Mouse (Mus musculus) left cerebral cortex, postnatal 25 days (tissue): Measurements from ENCODE around the gene Suco. TPM values are rescaled to one million over a fixed set of nuclear protein-coding genes. Genes with fewer than 3 reads are reported as not detected.
A peak's percentile ranks its signal among the peaks of the same experiment; 100 is the strongest.

Experiments used
- DNase-seq, 2 experiments: peaks; one replicate each; pipeline ENCODE4 v3.0.0; 2022; ENCODE audit warnings: low spot score in 2 of 2, mixed read lengths in 1 of 2
- intact Hi-C: fragments of 180-260 bp; cut with DNase I; formaldehyde crosslinking; loops from one replicate; pipeline ENCODE4 v1.15.1; 2025
- total RNA-seq, 2 experiments: library from RNA; stranded (reverse); gene quantifications; 2 replicates each; pipeline ENCODE4 v1.2.3; 2021

Gene Suco
- total RNA-seq, 2 experiments from 2014 or later = 33.9 to 35.5 TPM

GRCm38 (mm10) chr1:161794447-161795211 is 81.9 kb downstream of the Suco start:
- DNase-seq = no peak
- intact Hi-C loops = no loop called here

- DNase-seq = no peak
- intact Hi-C loops = no loop called here
Measured at GRCm38 (mm10) chr1:161793321-161793720, 83.2 kb downstream of the Suco start.

GRCm38 (mm10) chr1:161792687-161792969 is 83.9 kb downstream of the Suco start:
- no peak for DNase-seq
- intact Hi-C loops = no loop called here

GRCm38 (mm10) chr1:161791854-161792686 is 84.4 kb downstream of the Suco start:
- no peak for DNase-seq
- intact Hi-C loops = no loop called here

GRCm38 (mm10) chr1:161788339-161788738 is 88.1 kb downstream of the Suco start, which contains the start of gene Fasl:
Fasl (minus strand) TSS chr1:161788495.
- DNase-seq = no peak
- intact Hi-C loops = no loop called here

GRCm38 (mm10) chr1:161782725-161783124 is 93.8 kb downstream of the Suco start:
- DNase-seq = peak in 1 of 2 experiments; percentile 43
- intact Hi-C loops = no loop called here

- DNase-seq = no peak
- intact Hi-C loops = no loop called here
Measured at GRCm38 (mm10) chr1:161781594-161781993, 94.9 kb downstream of the Suco start.

- no peak for DNase-seq
- intact Hi-C loops = no loop called here
Measured at GRCm38 (mm10) chr1:161779057-161779456, 97.4 kb downstream of the Suco start.

- DNase-seq = no peak
- intact Hi-C loops = no loop called here
Measured at GRCm38 (mm10) chr1:161775151-161775550, 101.3 kb downstream of the Suco start.

- intact Hi-C loops = no loop called here
- DNase-seq = no peak
Measured at GRCm38 (mm10) chr1:161771293-161771692, 105.2 kb downstream of the Suco start.

- intact Hi-C loops = no loop called here
Measured at GRCm38 (mm10) chr1:161769329-161769728, 107.2 kb downstream of the Suco start.

GRCm38 (mm10) chr1:161767101-161767524 is 109.4 kb downstream of the Suco start:
- DNase-seq = no peak

More at GRCm38 (mm10) chr1:161769329-161769728, 107.2 kb downstream of the Suco start:
- DNase-seq = no peak

GRCm38 (mm10) chr1:161766656-161767055 is 109.8 kb downstream of the Suco start:
- intact Hi-C loops = no loop called here
- no peak for DNase-seq

More at GRCm38 (mm10) chr1:161767101-161767524, 109.4 kb downstream of the Suco start:
- intact Hi-C loops = no loop called here

Other genes with a start within 250 kb of the Suco start
- not detected for gene Fasl, start 88.2 kb downstream of the Suco start, total RNA-seq
- 10 to 100 TPM; 15.4 to 16.6 TPM for gene Pigc, start 92.5 kb upstream of the Suco start, total RNA-seq
- not detected for gene 4930558K02Rik, start 103.0 kb upstream of the Suco start, total RNA-seq